Mouse (Mus musculus) urinary bladder, postnatal 0 days (tissue): ENCODE results near the gene Gm5640. TPM values are rescaled to one million over a fixed set of nuclear protein-coding genes. Genes with fewer than 3 reads are reported as not detected.

Experiments used
- polyA plus RNA-seq: library from polyadenylated mRNA; unstranded; fragments of >200 nt; fragmentation: Nextera tagmentation; extraction: Ambion mirVana; gene quantifications from 2 replicates; pipeline ENCODE4 v1.2.1, GENCODE M21; 2015

The Gm5640 gene
- not detected in 2 replicates for polyA plus RNA-seq

DNA sequence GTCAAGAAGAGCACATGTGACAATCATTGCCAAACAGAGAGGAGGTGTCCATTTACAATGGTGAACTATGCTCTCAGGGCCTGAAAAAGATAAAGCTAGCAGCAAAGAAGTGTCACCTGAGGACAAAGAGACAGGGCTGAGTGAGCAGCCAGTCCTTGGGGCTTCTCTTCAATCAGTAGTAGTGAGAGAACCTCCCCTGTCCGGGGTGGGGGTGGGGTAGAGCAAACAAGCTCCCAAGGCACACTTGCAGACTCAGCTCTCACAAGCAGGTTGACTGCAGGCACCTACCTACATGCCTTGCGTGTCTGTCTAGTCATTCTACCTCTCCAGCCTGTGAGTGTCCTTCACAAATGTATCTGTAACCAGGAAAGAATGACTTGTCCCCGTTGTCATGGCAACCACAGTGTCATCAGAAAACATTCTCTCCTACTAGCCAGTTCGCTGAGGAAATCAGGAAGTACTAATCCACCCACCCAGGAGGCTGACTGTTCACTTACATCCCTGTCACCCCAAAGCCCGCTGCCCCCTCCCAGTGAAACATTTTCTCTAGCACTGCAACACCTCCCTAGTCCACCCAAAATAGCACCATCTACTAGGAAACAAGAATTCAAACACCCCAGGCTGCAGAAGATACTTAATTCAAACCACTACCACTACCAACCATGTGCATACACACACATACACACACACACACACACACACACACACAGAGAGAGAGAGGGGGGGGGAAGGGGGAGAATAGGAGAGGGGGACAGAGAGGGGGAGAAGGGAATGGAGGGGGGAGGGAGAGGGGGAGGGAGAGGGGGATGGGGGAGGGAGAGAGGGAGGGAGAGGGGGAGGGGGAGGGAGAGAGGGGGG is at the start of gene Gm5640:
Gene Gm5640 (minus strand): TSS at position 170 of the 858 bp plus-strand sequence.

GRCm38 (mm10) chrX:74592379-74592778 is 53.1 kb downstream of the Gm5640 start, which contains the start of gene Olfr1325:
Olfr1325 (plus strand) TSS chrX:74592679.

Other genes starting within 250 kb of the Gm5640 start
- gene G6pdx, start 216.4 kb downstream of the Gm5640 start, polyA plus RNA-seq = 61.1 and 65.3 TPM in 2 replicates
- gene Gm6880, start 164.2 kb downstream of the Gm5640 start, polyA plus RNA-seq = not detected in 2 replicates
- not detected in 2 replicates for gene Olfr1326-ps1, start 70.7 kb downstream of the Gm5640 start, polyA plus RNA-seq
- not detected in 2 replicates for gene Olfr1325, start 53.0 kb downstream of the Gm5640 start, polyA plus RNA-seq
- not detected in 2 replicates for gene Gm6890, start 95.3 kb upstream of the Gm5640 start, polyA plus RNA-seq
- gene Gm5936, start 191.6 kb upstream of the Gm5640 start, polyA plus RNA-seq = not detected in 2 replicates